Mouse (Mus musculus): Measurements from ENCODE around the gene Dedd2.

Gene Dedd2

GRCm38 (mm10) chr7:25178787-25179605 lies 41.4 kb downstream of the Dedd2 start:
- peak; percentile 54 for DNase-seq

- DNase-seq, result no peak
Observed at GRCm38 (mm10) chr7:25178317-25178716, 42.1 kb downstream of the Dedd2 start.

- DNase-seq, result peak; percentile 55
Observed at GRCm38 (mm10) chr7:25174343-25174742, 46.1 kb downstream of the Dedd2 start.

DNA sequence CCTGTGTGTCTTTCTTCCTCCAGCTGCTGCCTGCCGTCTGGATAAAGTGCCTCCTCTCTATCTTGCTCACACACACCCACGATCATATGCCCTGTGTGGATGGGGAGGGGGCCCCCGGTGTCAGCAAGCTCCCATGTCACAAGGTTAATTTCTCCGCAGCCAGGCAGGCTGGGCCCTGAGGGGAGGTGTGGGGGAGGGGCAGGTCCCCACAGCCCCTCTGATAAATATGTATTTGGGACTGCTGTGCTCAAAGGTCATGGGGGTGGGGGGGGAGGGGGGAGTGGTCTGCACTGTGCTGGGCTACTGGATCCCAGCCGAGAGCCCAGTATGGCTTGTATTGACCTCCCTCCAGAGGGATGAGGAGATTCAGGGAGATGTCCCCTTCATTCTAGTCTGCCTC lies 47.7 kb downstream of the Dedd2 start:
- peak; percentile 45 for DNase-seq

- no peak for DNase-seq
Observed at GRCm38 (mm10) chr7:25170583-25170982, 49.8 kb downstream of the Dedd2 start.

- no peak for DNase-seq
Observed at GRCm38 (mm10) chr7:25166106-25166505, 54.3 kb downstream of the Dedd2 start.

DNA sequence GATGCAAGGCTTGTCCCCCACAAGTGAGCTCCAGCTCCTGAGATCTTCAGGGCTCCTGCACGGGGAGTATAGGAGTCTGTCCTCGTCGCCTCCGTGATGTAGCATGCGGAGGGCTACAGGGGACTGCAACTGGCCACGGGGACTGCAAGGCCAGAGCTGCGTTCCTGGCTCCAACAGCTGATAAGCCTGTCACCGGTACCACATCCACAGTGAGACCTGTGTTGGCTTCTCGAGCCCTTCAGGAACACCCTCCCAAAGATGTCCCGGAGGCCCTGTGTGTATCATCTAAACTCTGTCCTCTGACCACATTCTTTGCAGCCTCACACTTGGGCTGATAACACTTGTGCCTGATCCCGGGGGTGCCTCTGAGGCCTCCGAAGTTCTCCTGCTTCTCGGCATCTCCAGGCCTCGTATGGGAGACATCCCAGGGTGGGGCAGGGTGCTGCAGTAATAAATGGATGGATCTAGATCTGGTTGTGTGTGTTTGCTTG lies 64.2 kb downstream of the Dedd2 start:
- no peak for DNase-seq

GRCm38 (mm10) chr7:25155469-25156157 lies 64.8 kb downstream of the Dedd2 start:
- peak; percentile 53 for DNase-seq

- DNase-seq, result no peak
Observed at GRCm38 (mm10) chr7:25154648-25155047, 65.8 kb downstream of the Dedd2 start.

DNA sequence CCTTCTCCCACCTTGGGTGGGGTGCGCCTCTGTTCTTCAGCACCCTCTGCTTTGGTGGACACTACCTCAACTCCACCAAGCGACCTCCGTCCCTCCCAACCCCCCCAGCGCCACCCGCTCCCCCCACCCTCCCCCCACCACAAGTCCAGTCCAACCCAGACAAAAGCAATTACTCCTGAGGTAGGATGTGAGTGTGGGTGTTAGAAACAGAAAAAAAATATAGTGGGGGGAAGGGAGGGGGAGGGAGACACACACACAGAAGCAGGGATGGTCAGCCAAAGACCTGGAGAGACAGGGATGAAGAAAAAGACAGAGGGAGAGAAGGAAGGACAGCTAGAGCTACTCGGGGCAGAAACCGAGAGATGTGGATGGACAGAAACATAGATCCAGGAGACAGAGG lies 66.6 kb downstream of the Dedd2 start:
- DNase-seq, result no peak

GRCm38 (mm10) chr7:25151916-25152556 lies 68.4 kb downstream of the Dedd2 start:
- DNase-seq, result no peak

DNA sequence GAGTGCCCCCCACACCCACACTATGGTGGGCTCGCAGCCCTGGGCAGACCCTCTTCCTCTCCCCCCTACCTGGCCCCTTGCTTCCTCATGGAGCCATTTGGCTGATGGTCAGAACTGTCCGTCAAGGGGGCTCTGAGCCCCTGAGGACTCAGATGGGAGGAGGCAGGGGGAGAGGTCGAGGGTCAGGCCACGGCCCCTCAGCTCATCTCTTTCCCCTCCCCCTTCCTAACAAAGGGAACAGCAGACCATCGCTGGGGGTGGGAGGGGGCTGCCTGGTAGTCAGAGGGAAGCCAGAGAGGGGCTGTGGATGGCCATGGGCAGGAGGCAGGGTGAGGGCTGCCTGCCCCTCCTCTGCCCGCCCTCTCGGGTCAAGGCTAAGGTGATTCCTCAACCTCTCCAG lies 69.4 kb downstream of the Dedd2 start:
- peak; percentile 79 for DNase-seq

GRCm38 (mm10) chr7:25150151-25150663 lies 70.2 kb downstream of the Dedd2 start:
- peak; percentile 75 for DNase-seq
